Mouse (Mus musculus): Measurements from ENCODE around the gene Tmem63a. TPM values are rescaled to one million over a fixed set of nuclear protein-coding genes. Genes with fewer than 3 reads are reported as not detected.
"Not testable (repeated sequence)": the region's sequence is repeated elsewhere in the genome, so short reads cannot be mapped to it uniquely, and the experiment has no call there.

The Tmem63a gene
- 26.9 and 27.7 TPM in 2 replicates for polyA plus RNA-seq (2011; ENCODE audit: insufficient read depth, insufficient read length, low read depth, missing spikeins)

DNA sequence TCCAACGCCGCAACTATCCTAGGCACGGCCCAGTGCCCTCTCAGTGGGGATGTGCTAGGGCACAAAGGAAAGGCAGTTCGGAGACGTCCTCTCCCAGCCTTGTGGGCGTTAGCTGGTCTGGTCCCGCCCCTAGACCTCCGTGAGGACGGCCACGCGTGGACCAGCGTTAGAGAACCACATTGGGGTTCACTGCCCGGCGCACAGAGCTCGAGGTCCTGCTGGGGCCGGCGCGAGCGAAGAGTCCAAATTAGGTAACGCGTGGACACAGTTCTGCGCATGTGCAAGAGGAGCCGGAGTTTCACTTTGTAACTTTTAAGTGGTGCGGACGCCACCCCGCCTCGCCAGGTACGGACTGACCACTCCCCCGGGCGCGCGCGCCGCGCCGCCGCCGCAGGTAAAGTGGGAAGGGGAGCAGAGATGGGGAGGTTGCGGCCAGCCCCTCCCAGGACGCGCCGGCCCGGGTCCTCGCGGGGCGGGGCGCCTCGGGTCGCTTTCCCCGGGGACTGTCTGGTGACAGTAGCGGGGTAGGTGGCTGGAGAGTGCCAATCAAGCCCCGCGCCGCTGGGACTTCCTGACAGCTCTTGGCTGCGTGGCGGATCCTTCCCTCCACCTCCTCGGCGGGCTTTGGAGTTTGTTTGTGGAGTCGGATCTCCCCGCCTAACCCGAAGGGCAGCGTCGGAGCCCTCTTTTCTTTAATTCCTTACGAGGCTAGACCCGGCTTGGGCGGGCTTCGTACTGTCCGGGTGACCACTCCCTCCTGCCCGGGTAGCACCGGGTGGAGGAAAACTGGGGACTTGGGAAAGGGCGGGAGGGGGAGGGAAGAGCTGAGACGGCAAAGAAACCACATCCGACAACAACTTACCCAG, at the start of gene Tmem63a:
Tmem63a (plus strand) TSS at position 179 of the 866 bp plus-strand sequence.
- H3K4me1 ChIP-seq (ENCODE audit: control insufficient read depth, insufficient read depth, low read length): peaks cover 10% of the 10 kb centered on the region
- H3K4me3 ChIP-seq (ENCODE audit: low read depth, low read length): peak within 1 kb of the TSS; percentile 64
- H3K9me3 ChIP-seq (replicated peaks; ENCODE audit: control insufficient read depth, insufficient read depth, low read length, poor library complexity, severe bottlenecking): no peaks in the 10 kb centered on the region
- H3K9ac ChIP-seq (ENCODE audit: low read depth, poor library complexity, severe bottlenecking): peak within 1 kb of the TSS; percentile 47
- H3K36me3 ChIP-seq (ENCODE audit: control insufficient read depth, insufficient read depth, low read length, poor library complexity, severe bottlenecking): no peaks in the 10 kb centered on the region
- H3K27me3 ChIP-seq (ENCODE audit: control insufficient read depth, insufficient read depth, low read length, poor library complexity, severe bottlenecking): no peaks in the 10 kb centered on the region
- H3K27ac ChIP-seq (ENCODE audit: insufficient read depth, low read length): peak within 1 kb of the TSS; percentile 2; the same call in 1 of the 2 replicates
- TF ChIP-seq POLR2A (IDR thresholded peaks at IDR 0.05; ENCODE audit: insufficient read depth, low read length) (no peak), EP300 (IDR thresholded peaks at IDR 0.05; ENCODE audit: insufficient read depth, low read depth, low read length) (no peak), CTCF (IDR thresholded peaks at IDR 0.05; ENCODE audit: low read depth, low read length) (no peak)

- Histone ChIP-seq H3K27me3 (ENCODE audit: control insufficient read depth, insufficient read depth, low read length, poor library complexity, severe bottlenecking) (no peaks in the 10 kb centered on the region), H3K27ac (ENCODE audit: insufficient read depth, low read length) (no peak within 1 kb of the TSS)
These were observed 49.3 kb upstream of the Tmem63a start, which contains the start of gene Lefty2 for GRCm38 (mm10) chr1:180892808-180893207. Gene Lefty2 (plus strand): TSS chr1:180893108.

GRCm38 (mm10) chr1:180894088-180894987, 47.8 kb upstream of the Tmem63a start:
- not testable (repeated sequence) for H3K27me3 ChIP-seq (ENCODE audit: control insufficient read depth, insufficient read depth, low read length, poor library complexity, severe bottlenecking); H3K36me3 ChIP-seq (ENCODE audit: control insufficient read depth, insufficient read depth, low read length, poor library complexity, severe bottlenecking)

More at GRCm38 (mm10) chr1:180892808-180893207, 49.3 kb upstream of the Tmem63a start, which contains the start of gene Lefty2:
- Histone ChIP-seq H3K36me3 (ENCODE audit: control insufficient read depth, insufficient read depth, low read length, poor library complexity, severe bottlenecking) (no peaks in the 10 kb centered on the region), H3K9me3 (replicated peaks; ENCODE audit: control insufficient read depth, insufficient read depth, low read length, poor library complexity, severe bottlenecking) (no peaks in the 10 kb centered on the region), H3K4me3 (ENCODE audit: low read depth, low read length) (peak within 1 kb of the TSS; percentile 35), H3K9ac (ENCODE audit: low read depth, poor library complexity, severe bottlenecking) (peak within 1 kb of the TSS; percentile 8), H3K4me1 (ENCODE audit: control insufficient read depth, insufficient read depth, low read length) (peaks cover 5% of the 10 kb centered on the region)
- no peak for TF ChIP-seq CTCF (IDR thresholded peaks at IDR 0.05; ENCODE audit: low read depth, low read length)
- TF ChIP-seq EP300 (IDR thresholded peaks at IDR 0.05; ENCODE audit: insufficient read depth, low read depth, low read length): 0 out of 2 replicates have a peak, but pooled peaks have one; percentile 58

GRCm38 (mm10) chr1:180901107-180901506, 41.0 kb upstream of the Tmem63a start:
- Histone ChIP-seq H3K27ac (ENCODE audit: insufficient read depth, low read length) (no peak overlapping the region), H3K36me3 (ENCODE audit: control insufficient read depth, insufficient read depth, low read length, poor library complexity, severe bottlenecking) (0 out of 2 replicates have a peak, but pooled peaks cover 2% of the 10 kb centered on the region), H3K4me3 (ENCODE audit: low read depth, low read length) (no peak overlapping the region), H3K4me1 (ENCODE audit: control insufficient read depth, insufficient read depth, low read length) (peaks cover 2% of the 10 kb centered on the region), H3K27me3 (ENCODE audit: control insufficient read depth, insufficient read depth, low read length, poor library complexity, severe bottlenecking) (no peaks in the 10 kb centered on the region), H3K9ac (ENCODE audit: low read depth, poor library complexity, severe bottlenecking) (no peak overlapping the region), H3K9me3 (replicated peaks; ENCODE audit: control insufficient read depth, insufficient read depth, low read length, poor library complexity, severe bottlenecking) (no peaks in the 10 kb centered on the region)
- TF ChIP-seq POLR2A (IDR thresholded peaks at IDR 0.05; ENCODE audit: insufficient read depth, low read length): no peak
- TF ChIP-seq CTCF (IDR thresholded peaks at IDR 0.05; ENCODE audit: low read depth, low read length): peak; percentile 1

More at GRCm38 (mm10) chr1:180894088-180894987, 47.8 kb upstream of the Tmem63a start:
- not testable (repeated sequence) for H3K4me1 ChIP-seq (ENCODE audit: control insufficient read depth, insufficient read depth, low read length); H3K9me3 ChIP-seq (replicated peaks; ENCODE audit: control insufficient read depth, insufficient read depth, low read length, poor library complexity, severe bottlenecking); H3K27ac ChIP-seq (ENCODE audit: insufficient read depth, low read length)
- Histone ChIP-seq H3K9ac (ENCODE audit: low read depth, poor library complexity, severe bottlenecking) (peak overlapping the region; percentile 8), H3K4me3 (ENCODE audit: low read depth, low read length) (peak overlapping the region; percentile 35)

GRCm38 (mm10) chr1:180902915-180903314, 39.2 kb upstream of the Tmem63a start:
- Histone ChIP-seq H3K27ac (ENCODE audit: insufficient read depth, low read length) (peak overlapping the region; percentile 89), H3K27me3 (ENCODE audit: control insufficient read depth, insufficient read depth, low read length, poor library complexity, severe bottlenecking) (no peaks in the 10 kb centered on the region), H3K36me3 (ENCODE audit: control insufficient read depth, insufficient read depth, low read length, poor library complexity, severe bottlenecking) (peaks cover 18% of the 10 kb centered on the region), H3K4me1 (ENCODE audit: control insufficient read depth, insufficient read depth, low read length) (peaks cover 4% of the 10 kb centered on the region), H3K9ac (ENCODE audit: low read depth, poor library complexity, severe bottlenecking) (no peak overlapping the region), H3K9me3 (replicated peaks; ENCODE audit: control insufficient read depth, insufficient read depth, low read length, poor library complexity, severe bottlenecking) (no peaks in the 10 kb centered on the region), H3K4me3 (ENCODE audit: low read depth, low read length) (no peak overlapping the region)
- TF ChIP-seq CTCF (IDR thresholded peaks at IDR 0.05; ENCODE audit: low read depth, low read length) (no peak), EP300 (IDR thresholded peaks at IDR 0.05; ENCODE audit: insufficient read depth, low read depth, low read length) (peak; percentile 69; the same call in 1 of the 2 replicates), POLR2A (IDR thresholded peaks at IDR 0.05; ENCODE audit: insufficient read depth, low read length) (no peak)
